Comparison of ENCODE assay signal across 8 mouse cellular contexts in the genomic region with DNA sequence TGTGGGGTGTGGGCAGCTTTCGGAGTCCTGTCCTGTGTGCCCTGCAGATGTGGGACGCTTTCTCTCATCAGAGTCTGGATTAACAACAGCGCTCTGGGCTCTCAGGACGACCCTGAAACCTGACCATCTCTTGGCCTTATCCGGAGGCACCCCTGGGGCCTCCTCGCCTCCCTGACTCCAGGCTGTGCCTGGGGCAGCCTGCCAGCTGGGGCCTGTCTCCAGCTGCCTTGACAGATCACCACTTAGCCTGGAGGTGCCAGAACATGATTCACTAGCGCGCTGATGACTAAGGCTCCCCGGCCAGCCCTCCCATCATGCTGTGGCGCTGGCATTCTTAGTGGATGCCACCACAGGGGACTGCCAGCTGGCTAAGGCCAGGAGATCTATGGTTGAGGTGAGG. TPM values are rescaled to one million over a fixed set of nuclear protein-coding genes. Genes with fewer than 3 reads are reported as not detected.
A peak's percentile ranks its signal among the peaks of the same experiment; 100 is the strongest.
DNase-seq lines count a peak whose midpoint lies in the region; ATAC-seq and TF ChIP-seq lines count a peak whose summit lies in the region.

No protein-coding gene starts in this region.

- peak; percentile 69 for ATAC-seq in hindbrain, embryonic 16.5 days

- H3K27me3 ChIP-seq in hindbrain, embryonic 16.5 days (replicated peaks; ENCODE audit: control insufficient read depth, insufficient read depth, low read length): no peaks in the 10 kb centered on the region
- H3K27me3 ChIP-seq in thymus, adult 2 months (ENCODE audit: control insufficient read depth, insufficient read depth, low read length): no peaks in the 10 kb centered on the region

- DNase-seq in thymus, postnatal 4 days: peak; percentile 16
- no peak for DNase-seq in thymus, postnatal 10 days (ENCODE audit: low spot score in 2 of 2)
- peak; percentile 93 for DNase-seq in gastrocnemius, postnatal 10 days
- DNase-seq in layer of hippocampus, postnatal 36 days: peak; percentile 40 to 55
- peak; percentile 81 for DNase-seq in lung, postnatal 25 days (ENCODE audit: low spot score)
- peak; percentile 96 for DNase-seq in skeletal muscle tissue, adult 2 months (ENCODE audit: low read depth, low spot score)
- no peak for DNase-seq in thymus, adult 2 months

- no peak for TF ChIP-seq POLR2A in thymus, adult 2 months (IDR thresholded peaks at IDR 0.05; ENCODE audit: control insufficient read depth, extremely low read depth, insufficient read depth, low read length, poor library complexity)

- no peak for TF ChIP-seq CTCF in thymus, adult 2 months (IDR thresholded peaks at IDR 0.05; ENCODE audit: borderline replicate concordance, control insufficient read depth, extremely low read depth, insufficient read depth, low read length, poor library complexity)

- no peak overlapping the region for H3K27ac ChIP-seq in hindbrain, embryonic 16.5 days (ENCODE audit: low read depth, low read length)
- H3K27ac ChIP-seq in thymus, adult 2 months (ENCODE audit: control insufficient read depth, insufficient read depth, low read length): no peak overlapping the region

- H3K4me2 ChIP-seq in hindbrain, embryonic 16.5 days (ENCODE audit: low read length): no peak overlapping the region

- no peak overlapping the region for H3K4me3 ChIP-seq in hindbrain, embryonic 16.5 days (ENCODE audit: low read length)
- no peak overlapping the region for H3K4me3 ChIP-seq in thymus, adult 2 months (ENCODE audit: control insufficient read depth, insufficient read depth, low read length)

- no peak overlapping the region for H3K9ac ChIP-seq in hindbrain, embryonic 16.5 days (ENCODE audit: low read depth, low read length)

- 21% methylated on average over 10 of the region's 10 CpGs for WGBS in hindbrain, embryonic 16.5 days
- WGBS in thymus, adult 2 months: 72% methylated on average over 10 of the region's 10 CpGs

- H3K4me1 ChIP-seq in hindbrain, embryonic 16.5 days (ENCODE audit: control insufficient read depth, insufficient read depth, low read depth, low read length): peaks cover 3% of the 10 kb centered on the region; the same call in 1 of the 2 replicates
- H3K4me1 ChIP-seq in thymus, adult 2 months (replicated peaks; ENCODE audit: control insufficient read depth, insufficient read depth, low read length): peaks cover 7% of the 10 kb centered on the region

- H3K36me3 ChIP-seq in hindbrain, embryonic 16.5 days (ENCODE audit: control insufficient read depth, insufficient read depth, low read length): no peaks in the 10 kb centered on the region
- no peaks in the 10 kb centered on the region for H3K36me3 ChIP-seq in thymus, adult 2 months (ENCODE audit: control insufficient read depth, insufficient read depth, low read length)

- H3K9me3 ChIP-seq in hindbrain, embryonic 16.5 days (ENCODE audit: control insufficient read depth, low read length): no peaks in the 10 kb centered on the region

RNA-seq across cellular contexts. Expression of a gene that starts 37.1 kb away (rescaled TPM):
- total RNA-seq in gastrocnemius, postnatal 10 days (2021): 10 to 100 TPM; 30.6 to 33.2 TPM
- polyA plus RNA-seq in hindbrain, embryonic 16.5 days (2015; fragmentation: Nextera tagmentation; extraction: Ambion mirVana): 16.2 and 17.4 TPM in 2 replicates
- total RNA-seq in layer of hippocampus, postnatal 36 days (2021): 10 to 100 TPM; 16.9 to 18.0 TPM
- polyA plus RNA-seq in thymus, adult 2 months (2012; rRNA removed): 36.8 and 42.3 TPM in 2 replicates

Comparison
In these comparisons a context has a peak if more than half of its experiments do, and no peak if none do; other contexts are left out.
1. DNase-seq: peak in thymus, postnatal 4 days (single experiment), gastrocnemius, postnatal 10 days (single experiment), layer of hippocampus, postnatal 36 days (2 of 2), lung, postnatal 25 days (single experiment) and skeletal muscle tissue, adult 2 months (single experiment); none in thymus, postnatal 10 days (0 of 2) and thymus, adult 2 months (single experiment).